Comparison of ENCODE assay signal across 18 mouse cellular contexts in genomic region chr14:30581238-30581637, GRCm38 (mm10).
"Had no signal": no experiment of that assay in that cellular context is flagged by ENCODE, and none has a peak within 500 bp of the region (broad histone marks: within the 10 kb centered on the region; RNA-seq: fewer than 3 reads in every experiment).

No protein-coding gene starts in this region.

- H3K9ac ChIP-seq: liver, embryonic 15.5 days; liver, postnatal 0 days; lung, embryonic 15.5 days; midbrain, embryonic 12.5 days; neural tube, embryonic 12.5 days; stomach, embryonic 15.5 days had no signal

- H3K27ac ChIP-seq: liver, embryonic 15.5 days; lung, embryonic 15.5 days; macrophage; midbrain, embryonic 12.5 days; neural tube, embryonic 12.5 days; stomach, embryonic 15.5 days; stomach, postnatal 0 days had no signal

- H3K36me3 ChIP-seq: liver, embryonic 15.5 days; lung, embryonic 15.5 days; stomach, embryonic 15.5 days had no signal

- H3K4me2 ChIP-seq: liver, embryonic 15.5 days; lung, embryonic 15.5 days; midbrain, embryonic 12.5 days; neural tube, embryonic 12.5 days; stomach, embryonic 15.5 days had no signal

- ATAC-seq: liver, postnatal 0 days; lung, postnatal 0 days had no signal

- H3K9me3 ChIP-seq: liver, embryonic 15.5 days; lung, embryonic 15.5 days; midbrain, embryonic 12.5 days; neural tube, embryonic 12.5 days; stomach, embryonic 15.5 days had no signal

- DNase-seq: liver, postnatal 0 days; lung, adult 2 months; lung, postnatal 14 days; lung, postnatal 36 days; midbrain, embryonic 14.5 days; right cerebral cortex, postnatal 14 days; thymus, adult 2 months; thymus, postnatal 25 days; thymus, postnatal 4 days had no signal

- H3K27me3 ChIP-seq: liver, embryonic 15.5 days; lung, embryonic 15.5 days; megakaryocyte, embryonic 14.5 days; midbrain, embryonic 12.5 days; neural tube, embryonic 12.5 days; stomach, embryonic 15.5 days had no signal

- H3K4me3 ChIP-seq: liver, embryonic 15.5 days; lung, embryonic 15.5 days; megakaryocyte, embryonic 14.5 days; midbrain, embryonic 12.5 days; neural tube, embryonic 12.5 days; stomach, embryonic 15.5 days had no signal
